Mouse (Mus musculus) limb, embryonic 14.5 days (tissue): ENCODE measurements around the gene Phpt1. TPM values are rescaled to one million over a fixed set of nuclear protein-coding genes. Genes with fewer than 3 reads are reported as not detected.

Experiments
- ATAC-seq: fragments of 200-750 bp; cut with Nextera tagmentation; 2 replicates; pipeline ENCODE4 v1.8.0; 2017; ENCODE audit warnings: low read depth, moderate number of reproducible peaks, moderate TSS enrichment; ENCODE audit not compliant: low FRiP score
- DNase-seq: peaks from one replicate; pipeline ENCODE4 v3.0.0-alpha.2; 2015; ENCODE audit warnings: low spot score
- H3K27ac ChIP-seq: fragments of 300-500 bp; sonication (generic); replicated peaks from 2 replicates; pipeline ENCODE4 v1.5.1; 2014; ENCODE audit warnings: low read depth, mild to moderate bottlenecking, low read length, moderate library complexity, mixed read lengths
- H3K27me3 ChIP-seq: fragments of 300-500 bp; sonication (generic); 2 replicates; pipeline ENCODE4 v1.6.1; 2014; ENCODE audit warnings: low read length, mixed read lengths; ENCODE audit not compliant: control insufficient read depth, insufficient read depth
- H3K36me3 ChIP-seq: fragments of 300-500 bp; sonication (generic); 2 replicates; pipeline ENCODE4 v1.6.1; 2014; ENCODE audit warnings: mild to moderate bottlenecking, low read length, moderate library complexity, mixed read lengths; ENCODE audit not compliant: control insufficient read depth, insufficient read depth
- H3K4me1 ChIP-seq: fragments of 300-500 bp; sonication (generic); 2 replicates; pipeline ENCODE4 v1.6.1; 2014; ENCODE audit warnings: antibody characterized with exemption, low read length, mixed read lengths; ENCODE audit not compliant: control insufficient read depth, insufficient read depth
- H3K4me2 ChIP-seq: fragments of 300-500 bp; sonication (generic); replicated peaks from 2 replicates; pipeline ENCODE4 v1.6.1; 2014; ENCODE audit warnings: low read depth, mild to moderate bottlenecking, low read length, moderate library complexity; ENCODE audit not compliant: severe bottlenecking
- H3K4me3 ChIP-seq: fragments of 300-500 bp; sonication (generic); replicated peaks from 2 replicates; pipeline ENCODE4 v1.5.1; 2014; ENCODE audit warnings: low read length
- H3K9ac ChIP-seq: fragments of 300-500 bp; sonication (generic); 2 replicates; pipeline ENCODE4 v1.6.1; 2014; ENCODE audit warnings: mild to moderate bottlenecking, low read depth, low read length, moderate library complexity; ENCODE audit not compliant: severe bottlenecking
- H3K9me3 ChIP-seq: fragments of 300-500 bp; sonication (generic); 2 replicates; pipeline ENCODE4 v1.6.1; 2016; ENCODE audit warnings: low read length; ENCODE audit not compliant: control insufficient read depth
- POLR2A ChIP-seq: fragments of 200-500 bp; IDR thresholded peaks from 2 replicates; pipeline ENCODE4 v1.8.0; 2012; ENCODE audit warnings: inconsistent platforms, mild to moderate bottlenecking, moderate library complexity, borderline replicate concordance; ENCODE audit not compliant: insufficient read depth, insufficient read length; ENCODE audit errors: extremely low read depth
- WGBS: fragments of 180-500 bp; shearing (Covaris S2); extraction: QIAGEN DNeasy Blood & Tissue Kit; methylation state at CpG from one replicate; pipeline ENCODE4 v1.1.7; 2014; 5-methylcytosine and 5-hydroxymethylcytosine counted together
- polyA plus RNA-seq, 2 experiments: library from polyadenylated mRNA; depleted of rRNA in 1 of 2; stranded (reverse) in 1 of 2; unstranded in 1 of 2; fragments of >200 nt; fragmentation: Nextera tagmentation in 1 of 2; extraction: Ambion mirVana in 1 of 2; gene quantifications; 2 replicates each; pipeline versions ENCODE4 v1.2.1 to v1.2.3; 2012 to 2014

The Phpt1 gene
- polyA plus RNA-seq, 2 experiments, result 137 to 167 TPM

- Histone ChIP-seq H3K27ac (no peak overlapping the region), H3K27me3 (no peaks in the 10 kb centered on the region), H3K9ac (no peak overlapping the region), H3K4me1 (no peaks in the 10 kb centered on the region), H3K4me2 (no peak overlapping the region), H3K9me3 (no peaks in the 10 kb centered on the region), H3K36me3 (peaks cover 81% of the 10 kb centered on the region), H3K4me3 (no peak overlapping the region)
- no peak for ATAC-seq
- TF ChIP-seq POLR2A, result no peak
- WGBS, result 92% methylated on average over 2 of the region's 2 CpGs
- DNase-seq, result no peak
These were observed 41.3 kb downstream of the Phpt1 start for GRCm38 (mm10) chr2:25533707-25534106.

- Histone ChIP-seq H3K4me1 (no peaks in the 10 kb centered on the region), H3K36me3 (peaks cover 94% of the 10 kb centered on the region), H3K4me2 (no peak overlapping the region), H3K27ac (no peak overlapping the region), H3K4me3 (no peak overlapping the region), H3K9ac (no peak overlapping the region), H3K27me3 (no peaks in the 10 kb centered on the region), H3K9me3 (no peaks in the 10 kb centered on the region)
- 84% methylated on average over 9 of the region's 9 CpGs for WGBS
- ATAC-seq (no peak), DNase-seq (no peak)
- no peak for TF ChIP-seq POLR2A
These were observed 48.3 kb downstream of the Phpt1 start for GRCm38 (mm10) chr2:25526510-25527302.

Other genes starting within 250 kb of the Phpt1 start
Only the 30 nearest of the 34 such genes appear.
- gene Uap1l1, start 209.5 kb downstream of the Phpt1 start, polyA plus RNA-seq (2012; rRNA removed), result 8.2 and 10.7 TPM in 2 replicates
- gene Uap1l1, start 209.5 kb downstream of the Phpt1 start, polyA plus RNA-seq (2014; fragmentation: Nextera tagmentation; extraction: Ambion mirVana), result 15.8 and 17.6 TPM in 2 replicates
- 42.5 and 59.7 TPM in 2 replicates for gene Sapcd2, start 202.9 kb downstream of the Phpt1 start, polyA plus RNA-seq (2012; rRNA removed)
- 33.1 and 35.9 TPM in 2 replicates for gene Sapcd2, start 202.9 kb downstream of the Phpt1 start, polyA plus RNA-seq (2014; fragmentation: Nextera tagmentation; extraction: Ambion mirVana)
- gene Entpd2, start 179.3 kb downstream of the Phpt1 start, polyA plus RNA-seq (2012; rRNA removed), result 3.3 and 3.9 TPM in 2 replicates
- 2.1 and 2.6 TPM in 2 replicates for gene Entpd2, start 179.3 kb downstream of the Phpt1 start, polyA plus RNA-seq (2014; fragmentation: Nextera tagmentation; extraction: Ambion mirVana)
- gene Npdc1, start 175.9 kb downstream of the Phpt1 start, polyA plus RNA-seq (2012; rRNA removed), result 76.2 TPM in 2 replicates
- 38.9 and 42.9 TPM in 2 replicates for gene Npdc1, start 175.9 kb downstream of the Phpt1 start, polyA plus RNA-seq (2014; fragmentation: Nextera tagmentation; extraction: Ambion mirVana)
- gene Fut7, start 152.0 kb downstream of the Phpt1 start, polyA plus RNA-seq (2012; rRNA removed), result 0.05 and 0.11 TPM in 2 replicates
- not detected in 2 replicates for gene Fut7, start 152.0 kb downstream of the Phpt1 start, polyA plus RNA-seq (2014; fragmentation: Nextera tagmentation; extraction: Ambion mirVana)
- 15.3 and 17.4 TPM in 2 replicates for gene Abca2, start 146.5 kb downstream of the Phpt1 start, polyA plus RNA-seq (2012; rRNA removed)
- 5.9 and 7.4 TPM in 2 replicates for gene Abca2, start 146.5 kb downstream of the Phpt1 start, polyA plus RNA-seq (2014; fragmentation: Nextera tagmentation; extraction: Ambion mirVana)
- gene Clic3, start 118.4 kb downstream of the Phpt1 start, polyA plus RNA-seq (2012; rRNA removed), result 7.7 and 10.9 TPM in 2 replicates
- gene Clic3, start 118.4 kb downstream of the Phpt1 start, polyA plus RNA-seq (2014; fragmentation: Nextera tagmentation; extraction: Ambion mirVana), result 13.4 and 22.5 TPM in 2 replicates
- 65.6 and 71.0 TPM in 2 replicates for gene Paxx, start 114.1 kb downstream of the Phpt1 start, polyA plus RNA-seq (2012; rRNA removed)
- 34.0 and 44.9 TPM in 2 replicates for gene Paxx, start 114.1 kb downstream of the Phpt1 start, polyA plus RNA-seq (2014; fragmentation: Nextera tagmentation; extraction: Ambion mirVana)
- gene Ptgds, start 105.2 kb downstream of the Phpt1 start, polyA plus RNA-seq (2012; rRNA removed), result 0.87 and 2.4 TPM in 2 replicates
- 4.0 and 4.1 TPM in 2 replicates for gene Ptgds, start 105.2 kb downstream of the Phpt1 start, polyA plus RNA-seq (2014; fragmentation: Nextera tagmentation; extraction: Ambion mirVana)
- not detected in 2 replicates for gene Lcn12, start 81.3 kb downstream of the Phpt1 start, polyA plus RNA-seq (2012; rRNA removed)
- gene Lcn12, start 81.3 kb downstream of the Phpt1 start, polyA plus RNA-seq (2014; fragmentation: Nextera tagmentation; extraction: Ambion mirVana), result not detected in 2 replicates
- gene Fbxw5, start 74.5 kb downstream of the Phpt1 start, polyA plus RNA-seq (2012; rRNA removed), result 46.2 and 49.2 TPM in 2 replicates
- gene Fbxw5, start 74.5 kb downstream of the Phpt1 start, polyA plus RNA-seq (2014; fragmentation: Nextera tagmentation; extraction: Ambion mirVana), result 70.0 and 76.9 TPM in 2 replicates
- gene C8g, start 73.5 kb downstream of the Phpt1 start, polyA plus RNA-seq (2012; rRNA removed), result 4.2 and 5.5 TPM in 2 replicates
- gene C8g, start 73.5 kb downstream of the Phpt1 start, polyA plus RNA-seq (2014; fragmentation: Nextera tagmentation; extraction: Ambion mirVana), result 4.4 and 4.6 TPM in 2 replicates
- 18.0 and 18.9 TPM in 2 replicates for gene Traf2, start 28.3 kb downstream of the Phpt1 start, polyA plus RNA-seq (2012; rRNA removed)
- gene Traf2, start 28.3 kb downstream of the Phpt1 start, polyA plus RNA-seq (2014; fragmentation: Nextera tagmentation; extraction: Ambion mirVana), result 29.2 and 35.6 TPM in 2 replicates
- gene Edf1, start 17.4 kb downstream of the Phpt1 start, polyA plus RNA-seq (2012; rRNA removed), result 116 and 174 TPM in 2 replicates
- gene Edf1, start 17.4 kb downstream of the Phpt1 start, polyA plus RNA-seq (2014; fragmentation: Nextera tagmentation; extraction: Ambion mirVana), result 325 and 331 TPM in 2 replicates
- 10.9 and 15.0 TPM in 2 replicates for gene Mamdc4, start 379 bp downstream of the Phpt1 start, polyA plus RNA-seq (2012; rRNA removed)
- gene Mamdc4, start 379 bp downstream of the Phpt1 start, polyA plus RNA-seq (2014; fragmentation: Nextera tagmentation; extraction: Ambion mirVana), result 1.4 and 1.8 TPM in 2 replicates
- 2.5 and 3.5 TPM in 2 replicates for gene Ajm1, start 6.5 kb upstream of the Phpt1 start, polyA plus RNA-seq (2012; rRNA removed)
- gene Ajm1, start 6.5 kb upstream of the Phpt1 start, polyA plus RNA-seq (2014; fragmentation: Nextera tagmentation; extraction: Ambion mirVana), result 0.18 and 0.19 TPM in 2 replicates
- gene Rabl6, start 33.3 kb upstream of the Phpt1 start, polyA plus RNA-seq (2012; rRNA removed), result 99.4 and 110 TPM in 2 replicates
- 74.8 and 80.7 TPM in 2 replicates for gene Rabl6, start 33.3 kb upstream of the Phpt1 start, polyA plus RNA-seq (2014; fragmentation: Nextera tagmentation; extraction: Ambion mirVana)
- 0.03 TPM in 2 replicates for gene Ccdc183, start 42.5 kb upstream of the Phpt1 start, polyA plus RNA-seq (2012; rRNA removed)
- 0.19 and 0.28 TPM in 2 replicates for gene Ccdc183, start 42.5 kb upstream of the Phpt1 start, polyA plus RNA-seq (2014; fragmentation: Nextera tagmentation; extraction: Ambion mirVana)
- gene Tmem141, start 46.8 kb upstream of the Phpt1 start, polyA plus RNA-seq (2012; rRNA removed), result 25.6 and 26.8 TPM in 2 replicates
- gene Tmem141, start 46.8 kb upstream of the Phpt1 start, polyA plus RNA-seq (2014; fragmentation: Nextera tagmentation; extraction: Ambion mirVana), result 30.3 and 31.9 TPM in 2 replicates
- 0.92 and 0.98 TPM in 2 replicates for gene Fcna, start 52.8 kb upstream of the Phpt1 start, polyA plus RNA-seq (2012; rRNA removed)
- 2.0 TPM in 2 replicates for gene Fcna, start 52.8 kb upstream of the Phpt1 start, polyA plus RNA-seq (2014; fragmentation: Nextera tagmentation; extraction: Ambion mirVana)
- 0.13 and 0.29 TPM in 2 replicates for gene Lcn8, start 77.9 kb upstream of the Phpt1 start, polyA plus RNA-seq (2012; rRNA removed)
- 0.72 TPM in 1 of 2 replicates, not detected in the other for gene Lcn8, start 77.9 kb upstream of the Phpt1 start, polyA plus RNA-seq (2014; fragmentation: Nextera tagmentation; extraction: Ambion mirVana)
- gene Lcn5, start 82.7 kb upstream of the Phpt1 start, polyA plus RNA-seq (2012; rRNA removed), result 0.26 TPM in 1 of 2 replicates, not detected in the other
- not detected in 2 replicates for gene Lcn5, start 82.7 kb upstream of the Phpt1 start, polyA plus RNA-seq (2014; fragmentation: Nextera tagmentation; extraction: Ambion mirVana)
- not detected in 2 replicates for gene Lcn6, start 101.6 kb upstream of the Phpt1 start, polyA plus RNA-seq (2012; rRNA removed)
- not detected in 2 replicates for gene Lcn6, start 101.6 kb upstream of the Phpt1 start, polyA plus RNA-seq (2014; fragmentation: Nextera tagmentation; extraction: Ambion mirVana)
- gene Lcn10, start 107.5 kb upstream of the Phpt1 start, polyA plus RNA-seq (2012; rRNA removed), result not detected in 2 replicates
- not detected in 2 replicates for gene Lcn10, start 107.5 kb upstream of the Phpt1 start, polyA plus RNA-seq (2014; fragmentation: Nextera tagmentation; extraction: Ambion mirVana)
- not detected in 2 replicates for gene Obp2a, start 124.8 kb upstream of the Phpt1 start, polyA plus RNA-seq (2012; rRNA removed)
- gene Obp2a, start 124.8 kb upstream of the Phpt1 start, polyA plus RNA-seq (2014; fragmentation: Nextera tagmentation; extraction: Ambion mirVana), result not detected in 2 replicates
- gene Bmyc, start 131.5 kb upstream of the Phpt1 start, polyA plus RNA-seq (2012; rRNA removed), result 66.3 and 75.3 TPM in 2 replicates
- gene Bmyc, start 131.5 kb upstream of the Phpt1 start, polyA plus RNA-seq (2014; fragmentation: Nextera tagmentation; extraction: Ambion mirVana), result 93.1 and 93.5 TPM in 2 replicates
- not detected in 2 replicates for gene Obp2b, start 161.8 kb upstream of the Phpt1 start, polyA plus RNA-seq (2012; rRNA removed)
- not detected in 2 replicates for gene Obp2b, start 161.8 kb upstream of the Phpt1 start, polyA plus RNA-seq (2014; fragmentation: Nextera tagmentation; extraction: Ambion mirVana)
- gene Lcn3, start 190.3 kb upstream of the Phpt1 start, polyA plus RNA-seq (2012; rRNA removed), result not detected in 2 replicates
- not detected in 2 replicates for gene Lcn3, start 190.3 kb upstream of the Phpt1 start, polyA plus RNA-seq (2014; fragmentation: Nextera tagmentation; extraction: Ambion mirVana)
- not detected in 2 replicates for gene Lcn11, start 201.8 kb upstream of the Phpt1 start, polyA plus RNA-seq (2012; rRNA removed)
- not detected in 2 replicates for gene Lcn11, start 201.8 kb upstream of the Phpt1 start, polyA plus RNA-seq (2014; fragmentation: Nextera tagmentation; extraction: Ambion mirVana)
- gene Gm13539, start 207.0 kb upstream of the Phpt1 start, polyA plus RNA-seq (2012; rRNA removed), result not detected in 2 replicates
- not detected in 2 replicates for gene Gm13539, start 207.0 kb upstream of the Phpt1 start, polyA plus RNA-seq (2014; fragmentation: Nextera tagmentation; extraction: Ambion mirVana)